Mouse (Mus musculus): ENCODE measurements around the gene Prr5l.

- TF ChIP-seq EP300 (IDR thresholded peaks at IDR 0.05; ENCODE audit: low read depth), result no peak
- TF ChIP-seq CTCF (IDR thresholded peaks at IDR 0.05; ENCODE audit: low read depth), result no peak
These were observed 26.7 kb downstream of the Prr5l start for GRCm38 (mm10) chr2:101856174-101856573.
